Mouse (Mus musculus) kidney, adult 2 months (tissue): ENCODE measurements around the gene Calm2. TPM values are rescaled to one million over a fixed set of nuclear protein-coding genes. Genes with fewer than 3 reads are reported as not detected.

Experiments
- DNase-seq: peaks from one replicate; pipeline ENCODE4 v3.0.0; 2021
- H3K27ac ChIP-seq: fragments of 200-500 bp; 2 replicates; pipeline ENCODE4 v1.5.1; 2012; ENCODE audit warnings: low read depth, low read length, control low read depth, inconsistent platforms; ENCODE audit not compliant: insufficient read depth
- H3K27me3 ChIP-seq: fragments of 200-500 bp; replicated peaks from 2 replicates; pipeline ENCODE4 v1.6.1; 2012; ENCODE audit warnings: mild to moderate bottlenecking, moderate library complexity, low read length, inconsistent platforms; ENCODE audit not compliant: control insufficient read depth, insufficient read depth
- H3K36me3 ChIP-seq: fragments of 200-500 bp; 2 replicates; pipeline ENCODE4 v1.6.1; 2012; ENCODE audit warnings: mild to moderate bottlenecking, moderate library complexity, low read length, inconsistent platforms; ENCODE audit not compliant: control insufficient read depth, insufficient read depth
- H3K4me1 ChIP-seq: fragments of 200-500 bp; 2 replicates; pipeline ENCODE4 v1.6.1; 2011; ENCODE audit warnings: low read length; ENCODE audit not compliant: control insufficient read depth, insufficient read depth
- H3K4me3 ChIP-seq: fragments of 200-500 bp; 2 replicates; pipeline ENCODE4 v1.5.1; 2011; ENCODE audit warnings: mild to moderate bottlenecking, low read depth, low read length, control low read depth; ENCODE audit not compliant: insufficient read depth
- CTCF ChIP-seq: fragments of 200-500 bp; conservative IDR thresholded peaks from 2 replicates; pipeline ENCODE4 v1.5.1; 2011; ENCODE audit warnings: low read depth, mild to moderate bottlenecking, control low read depth, low read length, moderate library complexity, mixed read lengths; ENCODE audit not compliant: insufficient read depth, insufficient read length
- POLR2A ChIP-seq: fragments of 200-500 bp; IDR thresholded peaks from one replicate; pipeline ENCODE4 v1.6.1; 2011; ENCODE audit warnings: low read depth, low read length, control low read depth
- WGBS: fragments of 180-500 bp; shearing (Covaris S2); methylation state at CpG from one replicate; pipeline ENCODE4 v1.1.7; 2018; 5-methylcytosine and 5-hydroxymethylcytosine counted together
- polyA plus RNA-seq: library from polyadenylated mRNA; depleted of rRNA; stranded (reverse); fragments of >200 nt; gene quantifications from 2 replicates; pipeline ENCODE4 v1.2.3, GENCODE M21; 2012

Gene Calm2
- polyA plus RNA-seq, 1 experiment: 78.8 TPM

GRCm38 (mm10) chr17:87432743-87433142 lies 14.0 kb downstream of the Calm2 start:
- DNase-seq: no peak
- H3K27me3 ChIP-seq: no peaks in the 10 kb centered on the region
- no peak overlapping the region for H3K27ac ChIP-seq
- H3K4me3 ChIP-seq: no peak overlapping the region
- TF ChIP-seq POLR2A: no peak
- no peak for TF ChIP-seq CTCF
- H3K36me3 ChIP-seq: peaks cover 9% of the 10 kb centered on the region
- peaks cover 4% of the 10 kb centered on the region; the same call in 1 of the 2 replicates for H3K4me1 ChIP-seq
- 97% methylated on average over 5 of the region's 5 CpGs for WGBS

- Histone ChIP-seq H3K27me3 (no peaks in the 10 kb centered on the region), H3K36me3 (peaks cover 9% of the 10 kb centered on the region), H3K27ac (no peak overlapping the region), H3K4me3 (no peak overlapping the region), H3K4me1 (no peaks in the 10 kb centered on the region; the same call in 1 of the 2 replicates)
- DNase-seq: no peak
- TF ChIP-seq POLR2A (no peak), CTCF (no peak)
Observed at GRCm38 (mm10) chr17:87432314-87432713, 14.4 kb downstream of the Calm2 start.

- H3K36me3 ChIP-seq: peaks cover 3% of the 10 kb centered on the region
- H3K27me3 ChIP-seq: no peaks in the 10 kb centered on the region
- no peaks in the 10 kb centered on the region for H3K4me1 ChIP-seq
- no peak overlapping the region for H3K27ac ChIP-seq
- H3K4me3 ChIP-seq: no peak overlapping the region
- no peak for DNase-seq
- 68% methylated on average over 3 of the region's 3 CpGs for WGBS
- no peak for TF ChIP-seq CTCF
- no peak for TF ChIP-seq POLR2A
Observed at GRCm38 (mm10) chr17:87429431-87429830, 17.3 kb downstream of the Calm2 start.

GRCm38 (mm10) chr17:87427511-87427910 lies 19.2 kb downstream of the Calm2 start, which contains the start of gene Stpg4:
Gene Stpg4 (minus strand): TSS chr17:87427741.
- WGBS: 44% methylated on average over 24 of the region's 24 CpGs
- Histone ChIP-seq H3K27ac (no peak within 1 kb of the TSS), H3K4me1 (no peaks in the 10 kb centered on the region), H3K4me3 (no peak within 1 kb of the TSS), H3K27me3 (no peaks in the 10 kb centered on the region), H3K36me3 (no peaks in the 10 kb centered on the region; the same call in none of the 2 replicates)
- no peak for TF ChIP-seq CTCF
- no peak for TF ChIP-seq POLR2A
- no peak for DNase-seq

GRCm38 (mm10) chr17:87418082-87418481 lies 28.7 kb downstream of the Calm2 start:
- H3K27me3 ChIP-seq: no peaks in the 10 kb centered on the region
- H3K36me3 ChIP-seq: no peaks in the 10 kb centered on the region
- no peak overlapping the region for H3K4me3 ChIP-seq
- TF ChIP-seq POLR2A (no peak), CTCF (no peak)
- H3K27ac ChIP-seq: no peak overlapping the region
- DNase-seq: no peak
- no peaks in the 10 kb centered on the region for H3K4me1 ChIP-seq
- 85% methylated on average over 7 of the region's 7 CpGs for WGBS

- TF ChIP-seq CTCF: no peak
- no peak for TF ChIP-seq POLR2A
- H3K27me3 ChIP-seq: no peaks in the 10 kb centered on the region
- H3K27ac ChIP-seq: no peak overlapping the region
- no peaks in the 10 kb centered on the region for H3K36me3 ChIP-seq
- WGBS: 87% methylated on average over 4 of the region's 4 CpGs
- DNase-seq: no peak
- H3K4me1 ChIP-seq: no peaks in the 10 kb centered on the region
- no peak overlapping the region for H3K4me3 ChIP-seq
Observed at GRCm38 (mm10) chr17:87406646-87407045, 40.1 kb downstream of the Calm2 start.

- 52% methylated on average over 11 of the region's 11 CpGs for WGBS
- Histone ChIP-seq H3K36me3 (no peaks in the 10 kb centered on the region), H3K4me3 (no peak overlapping the region), H3K27ac (no peak overlapping the region), H3K4me1 (no peaks in the 10 kb centered on the region), H3K27me3 (no peaks in the 10 kb centered on the region)
- DNase-seq: peak; percentile 17
- TF ChIP-seq POLR2A (no peak), CTCF (no peak)
Observed at GRCm38 (mm10) chr17:87405576-87405975, 41.2 kb downstream of the Calm2 start.
